Mouse (Mus musculus) CH12.LX (cell line): ENCODE data around the gene Gm45713. TPM values are rescaled to one million over a fixed set of nuclear protein-coding genes. Genes with fewer than 3 reads are reported as not detected.
A peak's percentile ranks its signal among the peaks of the same experiment; 100 is the strongest.
"Not testable (repeated sequence)": the region's sequence is repeated elsewhere in the genome, so short reads cannot be mapped to it uniquely, and the experiment has no call there.

Experiments
- DNase-seq: peaks from one replicate; pipeline ENCODE4 v3.0.0-alpha.2; 2013; ENCODE audit errors: extremely low read depth
- H3K27ac ChIP-seq: 2 replicates; pipeline ENCODE4 v1.5.1; 2012; ENCODE audit warnings: low read depth, mild to moderate bottlenecking, control low read depth, moderate library complexity; ENCODE audit not compliant: insufficient read depth
- H3K27me3 ChIP-seq: replicated peaks from 2 replicates; pipeline ENCODE3; 2012; ENCODE audit warnings: inconsistent platforms
- H3K36me3 ChIP-seq, 2 experiments: replicated peaks in 1 of 2; 2 replicates each; pipeline versions ENCODE3 to v1.6.1; 2012; ENCODE audit warnings: inconsistent platforms in 1 of 2, low read length in 1 of 2, mild to moderate bottlenecking in 1 of 2, mixed read lengths in 1 of 2, moderate library complexity in 1 of 2; ENCODE audit not compliant: control insufficient read depth in 1 of 2, insufficient read depth in 1 of 2
- H3K4me1 ChIP-seq, 2 experiments: 2 replicates each; pipeline ENCODE4 v1.6.1; 2012; ENCODE audit warnings: inconsistent platforms in 1 of 2, moderate library complexity in 1 of 2; ENCODE audit not compliant: insufficient read depth in 2 of 2, control insufficient read depth in 1 of 2
- H3K4me2 ChIP-seq: 2 replicates; pipeline ENCODE4 v1.6.1; 2012; ENCODE audit warnings: low read depth, mild to moderate bottlenecking, control low read depth; ENCODE audit not compliant: poor library complexity, insufficient read depth, severe bottlenecking
- H3K4me3 ChIP-seq, 3 experiments: fragments of 150-350 bp in 1 of 3; sonication (generic) in 1 of 3; replicated peaks in 1 of 3; 2 replicates each; pipeline versions ENCODE3 to v1.5.1; 2011 to 2012; ENCODE audit warnings: low read depth in 2 of 3, low read length in 2 of 3, mild to moderate bottlenecking in 2 of 3, moderate library complexity in 2 of 3, control low read depth in 1 of 3, improper control_type of control experiment in 1 of 3, inconsistent platforms in 1 of 3, mixed read lengths in 1 of 3; ENCODE audit not compliant: poor library complexity in 1 of 3
- H3K79me2 ChIP-seq: replicated peaks from 2 replicates; pipeline ENCODE4 v1.6.1; 2012; ENCODE audit warnings: mild to moderate bottlenecking, moderate library complexity; ENCODE audit not compliant: control insufficient read depth, poor library complexity, insufficient read depth, severe bottlenecking; ENCODE audit errors: extremely low read depth
- H3K9ac ChIP-seq: 2 replicates; pipeline ENCODE4 v1.6.1; 2012; ENCODE audit warnings: low read depth, mild to moderate bottlenecking, control low read depth, moderate library complexity; ENCODE audit not compliant: insufficient read depth
- H3K9me3 ChIP-seq: replicated peaks from 2 replicates; pipeline ENCODE3; 2012; ENCODE audit warnings: low read length, inconsistent platforms, mixed read lengths
- BHLHE40 ChIP-seq: IDR thresholded peaks from 2 replicates; pipeline ENCODE4 v1.6.1; 2011; ENCODE audit warnings: mild to moderate bottlenecking, low read depth, low read length, improper control_type of control experiment
- CHD1 ChIP-seq: IDR thresholded peaks from 2 replicates; pipeline ENCODE4 v1.6.1; 2012; ENCODE audit warnings: low read depth, low read length, improper control_type of control experiment, inconsistent platforms
- KAT2A ChIP-seq: IDR thresholded peaks from 2 replicates; pipeline ENCODE4 v1.6.1; 2012; ENCODE audit warnings: low read length, improper control_type of control experiment, inconsistent platforms; ENCODE audit not compliant: insufficient replicate concordance
- MAZ ChIP-seq: IDR thresholded peaks from 2 replicates; pipeline ENCODE4 v1.6.1; 2012; ENCODE audit warnings: low read depth, mild to moderate bottlenecking, inconsistent platforms, low read length, improper control_type of control experiment, moderate library complexity
- NELFE ChIP-seq: IDR thresholded peaks from 2 replicates; pipeline ENCODE4 v1.6.1; 2011; ENCODE audit warnings: low read depth, low read length, improper control_type of control experiment
- NRF1 ChIP-seq: IDR thresholded peaks from 2 replicates; pipeline ENCODE4 v1.6.1; 2014; ENCODE audit warnings: low read depth, mild to moderate bottlenecking, inconsistent platforms, low read length, improper control_type of control experiment, moderate library complexity
- PAX5 ChIP-seq: IDR thresholded peaks from 2 replicates; pipeline ENCODE4 v1.6.1; 2012; ENCODE audit warnings: low read length, inconsistent platforms, mixed read lengths
- POLR2A ChIP-seq: IDR thresholded peaks from 2 replicates; pipeline ENCODE4 v1.6.1; 2011; ENCODE audit warnings: low read depth, mild to moderate bottlenecking, improper control_type of control experiment, low read length
- RCOR1 ChIP-seq: conservative IDR thresholded peaks from 2 replicates; pipeline ENCODE4 v1.6.1; 2012; ENCODE audit warnings: low read depth, mild to moderate bottlenecking, inconsistent platforms, low read length, improper control_type of control experiment
- SMC3 ChIP-seq: IDR thresholded peaks from 2 replicates; pipeline ENCODE4 v1.6.1; 2011; ENCODE audit warnings: low read depth, low read length, improper control_type of control experiment
- TCF12 ChIP-seq: IDR thresholded peaks from 2 replicates; pipeline ENCODE4 v1.6.1; 2014; ENCODE audit warnings: low read depth, mild to moderate bottlenecking, inconsistent platforms, low read length, improper control_type of control experiment
- UBTF ChIP-seq: IDR thresholded peaks from 2 replicates; pipeline ENCODE4 v1.6.1; 2012; ENCODE audit warnings: low read depth, mild to moderate bottlenecking, inconsistent platforms, low read length, improper control_type of control experiment, moderate library complexity
- USF2 ChIP-seq: conservative IDR thresholded peaks from 2 replicates; pipeline ENCODE4 v1.6.1; 2011; ENCODE audit warnings: low read depth, low read length, improper control_type of control experiment
- ZMIZ1 ChIP-seq: IDR thresholded peaks from 2 replicates; pipeline ENCODE4 v1.6.1; 2012; ENCODE audit warnings: low read depth, mild to moderate bottlenecking, inconsistent platforms, low read length, improper control_type of control experiment
- dilution Hi-C: fragments of 300-500 bp; cut with MboI; formaldehyde crosslinking; loops from 2 replicates; pipeline ENCODE4 v1.14.3; 2020; ENCODE audit warnings: low sequenced_read_pairs; ENCODE audit not compliant: extremely low pct_unique_long_range_greater_than_20kb, extremely low pct_ligation_motif_present
- in situ Hi-C: fragments of 300-500 bp; cut with MboI; formaldehyde crosslinking; loops from 3 replicates; pipeline ENCODE4 v1.14.3; 2019; ENCODE audit warnings: low sequenced_read_pairs, low pct_ligation_motif_present, low pct_unique_long_range_greater_than_20kb, mixed read lengths
- polyA plus RNA-seq: library from polyadenylated mRNA; unstranded; fragments of >175 nt; gene quantifications from 2 replicates; pipeline ENCODE4 v1.2.1, GENCODE M21; 2012; ENCODE audit warnings: low read depth; ENCODE audit not compliant: insufficient read length
- total RNA-seq, 2 experiments: library from RNA; depleted of rRNA; stranded (reverse); fragments of 300-350 nt in 1 of 2; fragments of >200 nt in 1 of 2; gene quantifications; 2 replicates each; pipeline ENCODE4 v1.2.3; 2012 to 2014

Gene Gm45713
- total and polyA plus RNA-seq, 3 experiments = 2.2 TPM; not detected in 2

GRCm38 (mm10) chr7:45126147-45126843 lies 9.7 kb downstream of the Gm45713 start:
- Histone ChIP-seq H3K4me2 (peak overlapping the region; percentile 68), H3K79me2 (peaks cover 44% of the 10 kb centered on the region), H3K27me3 (no peaks in the 10 kb centered on the region), H3K27ac (peak overlapping the region; percentile 93), H3K36me3 (peaks cover 40 to 56% of the 10 kb centered on the region in 2 experiments), H3K9me3 (no peaks in the 10 kb centered on the region), H3K9ac (peak overlapping the region; percentile 100), H3K4me1 (peaks cover 12 to 37% of the 10 kb centered on the region in 2 experiments), H3K4me3 (peak overlapping the region; percentile 93 to 100 (median 94))
- DNase-seq = no peak
- TF ChIP-seq CHD1 (0 out of 2 replicates have a peak, but pooled peaks have one; percentile 79), SMC3 (no peak), ZMIZ1 (peak; percentile 24; the same call in 1 of the 2 replicates), KAT2A (0 out of 2 replicates have a peak, but pooled peaks have one; percentile 16)
- in situ Hi-C loops = loop anchor here (5.0 kb wide), 1 partner anchor 44 kb away; no protein-coding TSS in a partner anchor
- dilution Hi-C loops = no loop called here

- dilution Hi-C loops, DNase-seq, H3K27me3 ChIP-seq, H3K9me3 ChIP-seq: not testable (repeated sequence)
- Histone ChIP-seq H3K4me1 (peaks cover 12 to 43% of the 10 kb centered on the region in 2 experiments), H3K79me2 (peaks cover 44% of the 10 kb centered on the region), H3K36me3 (peaks cover 46 to 58% of the 10 kb centered on the region in 2 experiments), H3K9ac (peak overlapping the region; percentile 100; the same call in 1 of the 2 replicates), H3K4me3 (peak overlapping the region in 2 of 3 experiments; percentile 93 to 100), H3K4me2 (peak overlapping the region; percentile 68), H3K27ac (peak overlapping the region; percentile 93; the same call in 1 of the 2 replicates)
- peak; percentile 1; the same call in 1 of the 2 replicates for TF ChIP-seq POLR2A
- in situ Hi-C loops = loop anchor here (5.0 kb wide), 1 partner anchor 43 kb away; no protein-coding TSS in a partner anchor
These were observed 10.4 kb downstream of the Gm45713 start for GRCm38 (mm10) chr7:45125649-45126048.

- Histone ChIP-seq H3K9ac (no peak overlapping the region), H3K4me1 (peaks cover 12 to 48% of the 10 kb centered on the region in 2 experiments), H3K4me3 (peak overlapping the region in 1 of 3 experiments; percentile 93), H3K9me3 (no peaks in the 10 kb centered on the region), H3K27me3 (no peaks in the 10 kb centered on the region), H3K4me2 (0 out of 2 replicates have a peak overlapping the region, but pooled peaks have one; percentile 68), H3K36me3 (peaks cover 51 to 63% of the 10 kb centered on the region in 2 experiments), H3K27ac (peak overlapping the region; percentile 82; the same call in 1 of the 2 replicates), H3K79me2 (peaks cover 44% of the 10 kb centered on the region)
- dilution Hi-C loops (no loop called here), in situ Hi-C loops (loop anchor here (5.0 kb wide), 1 partner anchor 43 kb away; no protein-coding TSS in a partner anchor)
- TF ChIP-seq TCF12 (no peak), NELFE (no peak), UBTF (no peak), PAX5 (no peak), BHLHE40 (no peak), USF2 (no peak), MAZ (no peak), POLR2A (no peak), NRF1 (no peak), RCOR1 (no peak)
- DNase-seq = peak; percentile 56
These were observed 10.9 kb downstream of the Gm45713 start for GRCm38 (mm10) chr7:45125144-45125600.
